Mouse (Mus musculus) 3134 (cell line): ENCODE measurements around the gene Adh7.

Source experiments
- DNase-seq: peaks from one replicate; pipeline ENCODE4 v3.0.0-alpha.2; 2011; ENCODE audit warnings: low spot score; ENCODE audit not compliant: insufficient read length; ENCODE audit errors: extremely low read depth

The Adh7 gene

DNA sequence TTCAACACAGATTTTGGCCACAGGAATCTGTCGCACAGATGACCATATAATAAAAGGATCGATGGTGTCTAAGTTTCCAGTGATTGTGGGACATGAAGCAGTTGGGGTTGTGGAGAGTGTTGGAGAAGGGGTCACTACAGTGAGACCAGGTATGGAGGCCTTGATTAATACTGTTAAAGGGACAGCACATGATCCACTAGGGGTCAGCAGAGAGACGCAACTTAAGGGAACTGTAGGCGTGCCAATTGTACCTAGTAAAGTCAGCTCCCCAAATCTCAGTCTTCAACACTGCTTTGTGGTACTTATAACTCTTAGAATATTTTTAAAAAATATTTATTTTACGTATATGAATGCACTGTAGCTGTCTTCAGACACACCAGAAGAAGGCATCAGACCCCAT, 5.4 kb downstream of the Adh7 start:
- DNase-seq = no peak

DNA sequence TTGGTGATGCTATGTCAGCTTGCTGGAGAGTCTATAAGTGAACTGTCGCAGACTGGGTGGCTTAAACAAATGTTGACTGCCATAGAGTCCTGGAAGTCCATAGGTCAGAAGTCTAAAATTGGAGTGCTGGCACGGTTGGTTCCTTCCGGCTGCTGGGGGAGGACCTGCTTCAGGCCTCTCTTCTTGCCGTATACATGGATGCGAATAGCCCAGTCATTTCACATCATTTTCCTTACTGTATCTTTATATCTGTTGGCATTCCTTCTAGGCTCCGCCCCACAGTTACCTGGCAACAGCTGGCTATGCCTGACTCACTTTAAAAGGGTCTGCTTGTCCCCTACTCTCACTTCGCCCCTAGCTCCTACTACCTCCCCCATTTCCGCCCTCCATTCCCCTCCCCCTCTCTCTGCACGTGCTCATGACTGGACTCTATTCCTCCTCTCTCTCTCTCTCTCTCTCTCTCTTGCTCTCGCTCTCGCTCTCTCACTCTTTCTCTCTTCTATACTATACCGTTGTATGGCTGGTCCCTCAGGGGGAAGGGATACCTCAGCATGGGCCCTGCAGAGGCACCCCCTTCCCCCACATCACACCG, 6.9 kb downstream of the Adh7 start:
- no peak for DNase-seq

DNA sequence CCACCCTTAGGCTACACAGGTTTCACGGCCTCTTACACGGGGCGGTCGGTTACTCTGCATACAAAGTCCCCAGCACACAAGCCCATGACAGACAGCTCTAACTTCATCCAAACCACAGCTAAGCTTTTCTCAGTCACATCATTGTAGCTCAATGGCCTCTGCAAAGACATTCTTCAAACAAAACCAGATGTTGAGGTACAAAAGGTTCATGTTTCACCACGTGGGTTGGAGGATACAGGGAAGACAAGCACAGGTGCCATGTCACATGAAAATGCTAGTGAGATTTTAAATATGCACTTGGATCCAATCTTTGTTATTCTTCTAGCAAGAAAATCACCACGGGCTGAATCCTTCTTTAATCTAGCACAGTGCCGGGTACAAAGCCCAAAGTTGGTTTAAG, 7.8 kb downstream of the Adh7 start:
- DNase-seq = no peak

DNA sequence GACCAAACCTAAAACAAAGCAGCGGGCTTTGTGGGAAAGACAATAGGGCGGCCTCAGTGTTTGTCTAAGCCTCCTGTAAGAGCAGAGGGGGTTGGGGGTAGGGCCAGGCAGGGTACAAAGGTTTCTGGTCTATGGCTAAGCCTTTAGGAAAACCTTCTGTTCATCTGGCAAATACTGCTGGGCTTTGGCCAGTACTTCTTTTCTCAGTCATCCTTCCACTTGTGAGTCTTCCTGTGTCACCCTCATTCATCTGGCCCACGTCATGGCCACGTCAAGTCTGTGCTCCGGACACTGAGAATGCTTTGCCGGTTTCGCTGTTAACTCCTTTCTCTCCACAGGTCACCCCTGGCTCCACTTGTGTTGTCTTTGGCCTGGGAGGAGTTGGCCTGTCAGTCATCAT, 8.3 kb downstream of the Adh7 start:
- no peak for DNase-seq

DNA sequence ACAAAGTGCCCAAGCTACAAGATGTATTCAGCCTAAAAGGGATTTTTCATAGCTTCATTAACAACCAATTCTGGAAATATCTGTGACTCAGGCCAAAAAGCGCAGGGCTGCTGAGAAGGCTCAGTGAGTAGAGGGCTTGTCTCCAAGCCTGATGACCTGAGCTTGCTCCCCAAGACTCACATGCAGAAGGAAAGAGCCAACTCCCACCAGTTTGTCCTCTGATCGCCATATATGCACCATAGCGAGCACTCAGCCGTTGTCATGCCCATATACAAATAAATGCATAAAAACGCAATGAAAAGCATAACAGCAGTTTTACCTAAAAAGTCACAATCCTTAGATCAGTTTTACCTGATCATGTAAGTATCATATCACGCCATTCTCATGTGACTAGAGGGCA, 8.9 kb downstream of the Adh7 start:
- no peak for DNase-seq

DNA sequence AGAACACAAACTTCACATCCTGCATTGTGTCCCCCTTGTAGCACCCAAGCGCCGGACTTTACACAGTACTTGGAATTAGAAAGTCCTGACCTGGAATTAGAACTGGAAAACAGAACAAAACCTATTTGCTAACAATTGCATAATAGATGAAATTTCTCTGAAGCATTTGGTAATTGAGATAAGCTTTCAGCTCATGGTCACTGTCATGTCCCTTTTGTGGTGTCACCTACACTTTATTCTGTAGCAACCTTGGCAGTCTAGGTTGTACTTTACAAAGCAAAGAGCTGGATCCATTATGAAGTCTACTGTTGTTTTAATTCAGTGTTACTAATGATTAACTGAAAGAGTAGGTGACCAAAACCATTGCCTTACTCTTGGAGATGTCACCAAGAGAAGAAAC, 9.5 kb downstream of the Adh7 start:
- no peak for DNase-seq

DNA sequence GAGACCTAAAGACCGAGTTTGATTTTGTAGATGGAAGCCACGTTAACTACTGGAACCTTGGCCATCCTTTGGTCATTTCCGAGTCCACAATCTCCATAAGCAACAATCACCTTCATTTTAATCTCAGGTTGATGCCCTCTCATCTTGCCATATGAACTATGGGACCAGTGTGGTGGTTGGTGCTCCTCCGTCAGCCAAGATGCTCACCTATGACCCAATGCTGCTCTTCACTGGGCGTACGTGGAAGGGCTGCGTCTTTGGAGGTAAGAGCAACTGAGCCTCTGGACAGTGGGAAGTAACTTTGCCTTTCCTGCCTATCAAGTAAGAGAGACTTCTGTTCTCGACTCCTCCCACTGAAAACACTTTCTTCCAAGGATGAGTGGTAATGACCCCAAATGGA, 10.2 kb downstream of the Adh7 start:
- no peak for DNase-seq

DNA sequence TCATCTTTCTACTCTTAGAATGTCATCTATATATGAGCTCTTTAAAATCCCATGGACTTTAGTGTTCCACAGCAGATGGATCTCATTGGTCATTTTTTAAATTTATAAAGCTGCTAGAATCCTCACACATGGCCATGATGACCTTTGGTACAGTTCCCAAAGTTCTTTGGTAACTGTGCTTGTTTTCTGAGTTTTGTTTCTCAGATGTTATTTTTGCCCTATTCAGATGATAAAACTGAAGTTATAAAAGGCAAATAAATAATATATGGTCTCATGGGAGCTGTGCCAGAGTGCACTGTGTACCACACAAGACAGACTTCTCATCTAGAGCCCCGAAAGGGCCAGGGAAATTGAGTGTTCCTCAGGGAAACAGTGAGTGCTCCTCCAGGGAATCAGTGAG, 11.9 kb downstream of the Adh7 start:
- no peak for DNase-seq

DNA sequence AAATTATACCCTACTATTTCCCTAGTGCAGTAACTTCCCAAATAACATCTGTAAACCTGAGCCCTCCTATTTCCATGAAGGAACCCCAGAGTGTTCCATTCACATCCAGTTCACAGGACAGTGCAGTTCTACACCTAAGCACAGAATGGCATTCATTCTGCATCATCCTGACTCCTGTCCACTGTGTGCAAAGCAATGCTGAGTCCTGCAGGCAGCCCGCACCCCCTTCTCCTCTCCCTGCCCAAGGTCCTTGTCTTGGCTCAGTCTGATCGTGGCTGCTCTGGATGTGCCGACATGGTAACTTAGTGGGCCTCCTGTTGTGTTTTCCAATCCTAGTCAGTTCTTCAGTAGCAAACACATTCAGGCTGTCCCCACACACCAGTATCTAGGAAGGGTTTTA, 12.7 kb downstream of the Adh7 start:
- DNase-seq = no peak

DNA sequence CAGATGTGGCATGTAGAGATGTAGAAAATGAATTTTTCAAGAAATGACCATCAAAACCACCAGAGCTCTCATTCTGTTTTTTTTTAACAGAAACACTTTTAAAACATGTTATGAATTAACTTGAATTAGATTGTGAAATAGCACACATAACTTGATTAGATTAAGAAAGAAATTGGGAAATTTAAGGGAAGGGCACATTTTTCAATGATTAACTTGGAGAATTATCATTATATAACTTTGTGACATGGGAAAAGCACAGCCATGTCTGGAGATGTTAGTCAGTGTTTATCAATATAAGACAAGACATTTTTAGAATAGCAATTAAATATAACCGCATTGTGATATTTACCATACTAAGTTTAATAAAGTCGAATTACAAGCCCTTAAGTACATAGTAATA, 14.0 kb downstream of the Adh7 start:
- no peak for DNase-seq

DNA sequence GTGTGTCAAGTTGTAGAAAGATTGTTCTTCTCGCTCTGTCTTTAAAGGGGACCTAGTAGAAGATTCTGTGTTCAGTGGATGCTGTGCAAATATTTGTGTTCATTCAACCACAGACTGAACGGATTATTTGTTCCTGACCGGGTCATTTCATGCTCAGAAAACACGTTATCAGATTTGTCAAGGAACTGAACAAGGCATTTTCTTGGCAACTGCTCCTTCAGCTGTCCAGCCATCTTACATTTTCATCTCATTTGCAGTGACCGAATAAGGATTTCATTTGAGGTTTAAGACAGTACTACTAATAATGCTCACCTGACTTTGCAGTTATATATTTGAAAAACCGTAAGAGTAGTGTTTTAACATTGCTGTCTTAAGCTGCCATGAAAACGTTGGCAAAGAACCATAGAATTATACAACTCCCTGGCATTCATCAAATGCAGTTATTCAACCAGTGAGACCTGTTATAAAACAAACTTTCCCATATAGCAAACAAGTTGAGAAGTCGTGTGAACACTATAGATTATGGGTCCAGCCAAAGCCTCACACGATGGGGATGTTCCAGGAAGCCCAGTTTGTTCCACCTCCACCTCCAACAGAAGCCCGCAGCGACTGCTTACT, 19.1 kb downstream of the Adh7 start:
- DNase-seq = no peak

DNA sequence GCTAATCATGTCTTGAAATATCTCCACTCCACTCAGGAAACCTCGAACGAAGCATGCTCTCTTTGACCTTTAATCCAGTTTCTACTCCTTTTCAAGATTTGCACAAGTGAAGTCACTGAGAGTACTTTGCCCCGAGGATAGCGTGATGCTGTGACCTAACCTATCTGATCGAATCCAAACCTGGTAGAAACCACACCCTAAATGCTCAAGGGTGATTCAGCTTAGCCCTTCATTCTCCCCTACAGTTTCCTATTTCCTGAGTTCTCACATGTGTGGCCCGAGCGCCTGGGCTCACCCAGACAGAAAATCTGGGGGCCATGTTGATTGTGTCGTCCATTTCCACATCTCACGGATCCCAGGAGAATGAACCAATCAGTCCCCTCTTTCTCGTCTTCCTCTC, 20.5 kb downstream of the Adh7 start:
- no peak for DNase-seq

DNA sequence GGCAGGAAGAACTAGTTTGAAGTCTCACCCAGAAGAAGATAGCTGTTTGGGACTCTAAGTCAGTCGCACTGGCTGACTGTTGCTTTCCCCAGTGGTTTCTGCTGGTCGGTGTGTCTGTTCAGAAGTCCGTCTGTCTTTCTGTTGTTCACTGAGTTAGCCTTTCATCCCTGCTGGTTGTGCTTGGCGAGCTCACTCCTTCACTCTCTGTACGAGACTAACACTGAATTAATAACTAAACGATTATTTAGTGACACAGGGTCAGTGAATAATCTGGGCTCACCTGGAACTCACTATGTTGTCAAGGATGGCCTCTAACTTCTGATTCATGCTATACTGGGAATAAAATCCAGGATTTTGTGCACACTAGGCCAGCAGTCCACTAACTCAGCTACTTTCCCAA, 21.9 kb downstream of the Adh7 start:
- DNase-seq = no peak

DNA sequence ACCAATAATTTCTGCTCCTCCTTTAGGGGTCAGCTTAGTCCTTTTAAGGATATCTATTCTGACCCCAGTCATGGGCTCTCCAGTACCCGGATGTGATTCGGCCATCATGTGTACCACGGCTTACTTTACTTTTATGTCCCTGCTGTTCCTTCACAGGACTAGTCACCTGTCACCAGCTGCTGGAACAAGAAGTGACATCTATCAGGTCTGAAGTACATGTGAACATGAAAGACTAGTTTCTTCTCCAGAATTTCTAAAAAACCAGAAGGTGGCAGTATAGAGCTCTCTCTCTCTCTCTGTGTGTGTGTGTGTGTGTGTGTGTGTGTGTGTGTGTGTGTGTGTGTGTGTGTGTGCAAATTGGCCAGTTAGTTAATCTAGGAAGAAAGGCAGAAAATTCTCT, 22.9 kb downstream of the Adh7 start:
- DNase-seq = no peak

DNA sequence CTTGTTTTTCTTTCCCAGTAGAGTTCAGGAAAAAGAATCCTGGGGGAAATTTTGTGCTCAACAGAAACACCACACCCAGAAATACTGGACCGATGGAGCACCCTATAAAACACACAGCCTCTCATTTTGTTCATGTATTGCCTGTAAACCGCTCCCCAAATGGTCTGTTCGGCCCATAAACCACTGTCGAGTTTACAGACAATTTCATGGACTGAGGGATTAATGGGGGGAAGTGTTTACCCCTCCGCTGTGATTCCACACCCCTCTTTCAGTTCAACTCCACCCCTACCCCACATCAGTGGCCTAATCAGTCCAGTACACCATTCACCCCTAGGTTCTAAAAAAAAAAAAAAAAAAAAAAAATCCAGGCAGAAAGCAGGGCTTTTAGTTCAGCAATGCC, 23.4 kb downstream of the Adh7 start:
- no peak for DNase-seq

DNA sequence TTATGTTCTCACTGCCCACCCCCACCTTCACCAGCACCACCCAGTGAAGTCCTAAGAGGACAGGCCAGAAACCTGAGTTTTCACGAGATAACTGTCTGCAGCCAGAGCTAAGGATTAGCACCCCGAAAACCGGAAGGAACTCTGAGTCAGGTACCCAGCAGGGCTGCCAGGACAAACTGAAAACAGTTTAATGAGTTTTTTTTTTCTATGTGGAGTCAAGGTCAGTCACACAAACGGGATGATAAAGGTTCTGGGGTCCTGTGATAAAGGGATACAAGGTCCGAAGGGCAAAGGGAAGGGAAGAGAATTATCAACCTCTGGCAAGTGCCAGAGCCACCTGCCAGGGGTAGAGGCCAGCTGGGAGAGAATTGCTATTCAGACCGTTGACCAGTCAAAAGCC, 23.8 kb downstream of the Adh7 start:
- no peak for DNase-seq

DNA sequence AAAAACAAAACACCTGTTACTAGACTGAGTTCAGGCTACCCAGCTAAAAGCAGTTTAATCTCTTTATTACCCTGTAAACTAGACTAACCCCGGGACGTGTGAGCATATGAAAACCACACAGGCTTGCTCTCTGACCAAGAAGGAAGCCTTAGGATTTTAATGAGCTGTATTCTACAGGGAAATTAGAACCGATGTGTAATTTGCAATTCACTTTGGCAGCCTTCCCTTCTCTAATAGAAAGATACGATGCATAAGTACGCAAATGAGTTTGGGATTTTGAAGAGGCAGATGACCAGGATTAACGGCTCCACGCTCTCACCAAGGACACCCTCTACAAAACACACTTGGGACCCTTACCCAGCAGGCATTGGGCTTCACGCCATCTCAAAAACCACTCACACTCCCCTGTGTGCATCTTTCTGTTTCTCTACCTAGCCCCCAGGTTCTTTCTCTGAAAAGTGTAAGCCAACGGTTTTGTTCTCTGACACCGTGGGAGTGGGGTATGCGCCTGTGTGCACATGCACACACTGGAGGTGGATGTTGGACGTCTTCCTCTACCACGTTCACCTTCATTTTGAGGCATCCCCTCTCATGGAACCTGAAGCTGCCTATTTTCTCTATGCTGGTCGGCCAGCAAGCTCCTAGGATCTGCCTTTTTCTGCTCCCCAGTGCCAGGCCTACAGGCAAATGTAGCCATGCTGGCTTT, 24.6 kb downstream of the Adh7 start:
- no peak for DNase-seq

DNA sequence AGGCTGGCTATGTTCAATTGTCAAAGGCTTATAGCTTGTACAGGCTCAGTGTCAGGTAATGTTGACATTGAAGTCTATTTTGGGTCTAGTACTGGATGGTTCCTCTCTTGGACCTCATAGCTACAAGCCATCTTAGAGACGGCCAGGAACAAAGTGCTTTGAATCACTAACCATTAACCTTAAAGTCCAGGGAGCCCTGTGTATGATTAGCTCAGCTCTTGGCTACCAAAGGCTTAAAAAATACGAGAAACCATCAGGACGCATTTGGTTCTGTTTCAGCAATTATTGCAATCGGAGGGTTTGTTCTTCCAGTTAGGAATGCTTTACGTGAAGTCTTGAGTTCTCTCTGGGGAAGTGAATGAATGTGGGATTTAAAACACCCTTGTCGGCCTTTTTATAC, 25.4 kb downstream of the Adh7 start:
- DNase-seq = no peak

DNA sequence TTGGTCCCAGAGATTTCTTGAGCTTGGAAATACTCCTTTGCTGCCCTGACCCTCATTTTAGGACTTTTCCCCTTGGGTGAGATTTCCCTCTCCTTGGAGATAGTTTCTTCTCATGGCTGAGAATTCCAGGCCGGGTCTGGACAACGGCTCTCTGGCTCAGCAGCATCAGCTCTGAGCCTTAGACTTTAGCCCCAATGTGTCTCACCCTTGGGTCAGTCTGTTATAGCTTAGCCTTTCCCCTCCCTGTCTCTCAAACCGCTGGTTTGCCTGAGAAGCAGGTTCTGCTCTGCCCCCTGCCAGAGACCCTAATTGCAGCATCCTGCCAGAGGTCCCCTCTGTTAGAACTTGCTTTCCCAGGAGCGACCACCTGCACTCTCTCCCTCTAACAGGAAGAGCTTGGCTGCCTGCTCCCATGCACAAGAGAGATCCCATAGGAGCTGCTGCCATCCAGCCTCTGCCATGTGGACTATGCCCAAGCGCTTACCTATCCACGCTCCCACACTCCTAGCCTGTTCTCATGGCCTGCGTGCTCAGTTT, 26.8 kb downstream of the Adh7 start:
- no peak for DNase-seq

DNA sequence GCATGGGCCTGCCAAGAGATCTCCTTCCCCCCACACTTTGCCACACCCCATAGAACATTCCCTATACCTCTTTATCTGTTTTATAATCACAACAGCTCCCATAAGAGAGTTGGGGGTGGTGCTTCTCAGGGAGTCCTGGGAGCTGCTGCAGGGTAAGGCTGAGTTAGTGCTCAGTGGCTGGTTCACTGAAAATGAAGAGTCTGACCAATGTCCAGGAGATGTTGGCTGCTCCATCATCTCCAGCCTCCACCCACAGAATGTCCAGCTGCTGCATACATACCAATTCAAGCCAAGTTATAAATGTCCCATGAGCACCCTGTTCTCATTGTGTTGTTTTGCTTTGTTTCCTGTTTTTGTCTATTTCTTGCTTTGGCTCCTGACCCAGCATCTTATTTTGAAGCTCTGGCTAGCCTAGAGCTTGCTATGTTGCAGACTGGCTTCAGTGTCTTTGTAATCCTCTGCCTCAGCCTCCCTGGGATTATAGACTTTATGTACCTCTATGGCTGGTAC, 29.0 kb downstream of the Adh7 start:
- no peak for DNase-seq

DNA sequence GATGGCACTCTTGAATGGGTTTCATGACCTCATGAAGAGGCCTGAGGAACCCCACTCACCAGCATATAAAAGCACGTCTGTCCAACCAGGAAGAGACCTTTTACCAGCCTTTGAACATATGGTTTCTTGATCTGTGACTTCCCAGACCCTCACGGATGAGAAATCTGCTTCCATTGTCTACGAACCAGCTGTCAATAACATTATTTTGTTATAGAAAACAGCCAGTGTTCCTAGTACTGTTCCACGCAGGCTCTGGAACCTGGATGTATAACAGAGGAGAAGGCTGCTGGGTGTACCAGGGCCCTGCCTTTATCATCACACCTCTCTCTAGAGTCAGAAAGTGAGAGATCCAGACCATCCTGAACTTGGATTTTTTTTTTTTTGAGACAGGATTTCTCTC, 29.7 kb downstream of the Adh7 start:
- DNase-seq = no peak

DNA sequence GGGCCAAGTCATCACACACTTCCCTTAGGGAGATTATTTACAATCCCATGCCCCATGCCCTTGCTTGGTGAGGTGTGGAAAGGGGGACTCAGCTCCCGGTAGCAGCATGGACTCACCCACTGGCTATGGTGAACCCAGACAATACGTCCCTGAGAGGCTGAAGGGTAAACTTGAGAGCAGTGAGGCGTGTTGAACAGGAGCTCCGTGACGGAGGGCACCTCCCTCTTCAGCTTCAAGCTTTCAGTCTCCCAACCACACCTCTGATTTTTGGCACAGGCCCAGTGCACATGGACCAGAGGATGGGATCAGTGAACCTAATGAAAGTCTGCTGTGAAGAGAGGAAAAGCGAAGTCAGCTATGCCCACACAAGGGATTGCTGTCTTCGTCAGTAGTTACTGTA, 30.5 kb downstream of the Adh7 start:
- DNase-seq = no peak
